Comparison of ENCODE assay signal across 8 mouse cellular contexts in the genomic region with DNA sequence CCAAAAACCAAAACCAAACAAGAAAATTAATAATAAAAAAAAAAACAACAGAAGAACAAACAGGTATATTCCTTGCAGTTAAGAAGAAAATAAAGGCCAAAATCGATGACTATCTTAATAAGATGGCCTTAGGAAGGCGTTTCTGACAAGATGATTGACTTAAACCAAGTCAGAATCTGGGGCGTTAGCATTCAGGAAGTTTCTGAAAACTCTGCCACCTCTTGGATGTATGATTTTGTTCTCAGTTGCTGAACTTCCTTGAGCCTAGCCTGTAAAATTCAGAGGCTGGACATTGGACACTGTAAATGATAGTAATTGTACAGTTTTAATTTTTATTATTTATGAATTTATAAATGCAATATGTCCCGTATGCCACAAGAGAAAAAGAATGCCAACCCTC. TPM values are rescaled to one million over a fixed set of nuclear protein-coding genes. Genes with fewer than 3 reads are reported as not detected.
DNase-seq lines count a peak whose midpoint lies in the region; ATAC-seq lines count a peak whose summit lies in the region.

No protein-coding gene starts in this region.

- no peak overlapping the region for H3K27ac ChIP-seq in heart, embryonic 15.5 days
- H3K27ac ChIP-seq in hindbrain, embryonic 16.5 days (ENCODE audit: low read depth, low read length), result no peak overlapping the region
- no peak overlapping the region for H3K27ac ChIP-seq in midbrain, embryonic 16.5 days (ENCODE audit: low read length)

- no peak for ATAC-seq in heart, embryonic 15.5 days (replicated peaks; ENCODE audit: insufficient number of reproducible peaks, insufficient read depth, low FRiP score, low read depth)
- no peak for ATAC-seq in hindbrain, embryonic 16.5 days
- ATAC-seq in midbrain, embryonic 16.5 days, result no peak

- H3K9ac ChIP-seq in heart, embryonic 15.5 days, result no peak overlapping the region
- H3K9ac ChIP-seq in hindbrain, embryonic 16.5 days (ENCODE audit: low read depth, low read length), result no peak overlapping the region
- peak overlapping the region; percentile 64; the same call in 1 of the 2 replicates for H3K9ac ChIP-seq in midbrain, embryonic 16.5 days (ENCODE audit: low read depth, low read length)

- H3K27me3 ChIP-seq in heart, embryonic 15.5 days, result no peaks in the 10 kb centered on the region
- H3K27me3 ChIP-seq in hindbrain, embryonic 16.5 days (replicated peaks; ENCODE audit: control insufficient read depth, insufficient read depth, low read length), result no peaks in the 10 kb centered on the region
- H3K27me3 ChIP-seq in midbrain, embryonic 16.5 days (ENCODE audit: control insufficient read depth, insufficient read depth, low read depth, low read length), result no peaks in the 10 kb centered on the region

- WGBS in heart, embryonic 15.5 days, result 56% methylated on average over 4 of the region's 4 CpGs
- 56% methylated on average over 4 of the region's 4 CpGs for WGBS in hindbrain, embryonic 16.5 days
- WGBS in midbrain, embryonic 16.5 days, result 56% methylated on average over 4 of the region's 4 CpGs

- peaks cover 22% of the 10 kb centered on the region for H3K4me1 ChIP-seq in heart, embryonic 15.5 days (replicated peaks)
- H3K4me1 ChIP-seq in hindbrain, embryonic 16.5 days (ENCODE audit: control insufficient read depth, insufficient read depth, low read depth, low read length), result peaks cover 19% of the 10 kb centered on the region
- H3K4me1 ChIP-seq in midbrain, embryonic 16.5 days (ENCODE audit: control insufficient read depth, insufficient read depth, low read length), result peaks cover 25% of the 10 kb centered on the region

- no peaks in the 10 kb centered on the region for H3K9me3 ChIP-seq in heart, embryonic 15.5 days (replicated peaks)
- H3K9me3 ChIP-seq in hindbrain, embryonic 16.5 days (ENCODE audit: control insufficient read depth, low read length), result no peaks in the 10 kb centered on the region
- H3K9me3 ChIP-seq in midbrain, embryonic 16.5 days (replicated peaks; ENCODE audit: control insufficient read depth, low read length, poor library complexity, severe bottlenecking), result no peaks in the 10 kb centered on the region

- H3K4me2 ChIP-seq in heart, embryonic 15.5 days, result peak overlapping the region; percentile 86; the same call in 1 of the 2 replicates
- H3K4me2 ChIP-seq in hindbrain, embryonic 16.5 days (ENCODE audit: low read length), result peak overlapping the region; percentile 74
- peak overlapping the region; percentile 76 for H3K4me2 ChIP-seq in midbrain, embryonic 16.5 days (ENCODE audit: low read length)

- peaks cover 5% of the 10 kb centered on the region for H3K36me3 ChIP-seq in heart, embryonic 15.5 days
- no peaks in the 10 kb centered on the region for H3K36me3 ChIP-seq in hindbrain, embryonic 16.5 days (ENCODE audit: control insufficient read depth, insufficient read depth, low read length)
- no peaks in the 10 kb centered on the region for H3K36me3 ChIP-seq in midbrain, embryonic 16.5 days (ENCODE audit: control insufficient read depth, insufficient read depth, low read length)

- DNase-seq in heart, adult 8-10 months (ENCODE audit: low spot score), result no peak
- DNase-seq in NIH3T3 (ENCODE audit: low read depth), result peak; percentile 54
- no peak for DNase-seq in adrenal gland, adult 8-10 months
- no peak for DNase-seq in urinary bladder, postnatal 10 days (ENCODE audit: low spot score)
- no peak for DNase-seq in ovary, postnatal 14 days (ENCODE audit: low spot score)

- peak overlapping the region; percentile 89 for H3K4me3 ChIP-seq in heart, embryonic 15.5 days
- peak overlapping the region; percentile 96; the same call in 1 of the 2 replicates for H3K4me3 ChIP-seq in hindbrain, embryonic 16.5 days (ENCODE audit: low read length)
- no peak overlapping the region; the same call in 1 of the 2 replicates for H3K4me3 ChIP-seq in midbrain, embryonic 16.5 days (ENCODE audit: low read depth, low read length)

RNA-seq across cellular contexts. Expression of gene Rbbp6, which starts 3.3 kb away (rescaled TPM):
- polyA plus RNA-seq in heart, embryonic 15.5 days (2015; fragmentation: Nextera tagmentation; extraction: Ambion mirVana), result 16.6 and 17.2 TPM in 2 replicates
- total RNA-seq in heart, adult 8-10 months (2022), result 10 to 100 TPM; 26.0 to 34.3 (median 29.9) TPM
- 19.5 and 20.2 TPM in 2 replicates for polyA plus RNA-seq in hindbrain, embryonic 16.5 days (2015; fragmentation: Nextera tagmentation; extraction: Ambion mirVana)
- polyA plus RNA-seq in midbrain, embryonic 16.5 days (2015; fragmentation: Nextera tagmentation; extraction: Ambion mirVana), result 23.4 and 23.9 TPM in 2 replicates
- 10 to 100 TPM; 51.6 to 74.1 (median 63.1) TPM for total RNA-seq in adrenal gland, adult 8-10 months (2022)
